Mouse (Mus musculus): ENCODE results near the gene M1ap. TPM values are rescaled to one million over a fixed set of nuclear protein-coding genes. Genes with fewer than 3 reads are reported as not detected.
A peak's percentile ranks its signal among the peaks of the same experiment; 100 is the strongest.

The M1ap gene
- polyA plus RNA-seq, 1 experiment from 2014 or later = 12.7 TPM

GRCm38 (mm10) chr6:83020836-83021593 is 74.3 kb downstream of the M1ap start:
- no peaks in the 10 kb centered on the region for H3K27me3 ChIP-seq (ENCODE audit: control insufficient read depth, insufficient read depth, low read depth, low read length)
- H3K4me2 ChIP-seq (ENCODE audit: low read depth, low read length) = peak overlapping the region; percentile 31; the same call in 1 of the 2 replicates
- 64% methylated on average over 4 of the region's 4 CpGs for WGBS (ENCODE audit: insufficient replicate concordance)
- H3K4me3 ChIP-seq (ENCODE audit: low read depth, low read length) = no peak overlapping the region
- peaks cover 81% of the 10 kb centered on the region for H3K4me1 ChIP-seq (ENCODE audit: control insufficient read depth, low read depth, low read length)
- H3K9me3 ChIP-seq (replicated peaks; ENCODE audit: control insufficient read depth, low read length) = no peaks in the 10 kb centered on the region
- peak overlapping the region; percentile 83 for H3K27ac ChIP-seq (ENCODE audit: low read length)
- ATAC-seq (ENCODE audit: low read depth) = no peak
- H3K36me3 ChIP-seq (ENCODE audit: control insufficient read depth, insufficient read depth) = no peaks in the 10 kb centered on the region
- H3K9ac ChIP-seq (ENCODE audit: low read depth, low read length) = peak overlapping the region; percentile 17; the same call in 1 of the 2 replicates

GRCm38 (mm10) chr6:83023008-83023407 is 76.3 kb downstream of the M1ap start:
- Histone ChIP-seq H3K9ac (ENCODE audit: low read depth, low read length) (0 out of 2 replicates have a peak overlapping the region, but pooled peaks have one; percentile 25), H3K27me3 (ENCODE audit: control insufficient read depth, insufficient read depth, low read depth, low read length) (no peaks in the 10 kb centered on the region), H3K27ac (ENCODE audit: low read length) (peak overlapping the region; percentile 83), H3K9me3 (replicated peaks; ENCODE audit: control insufficient read depth, low read length) (no peaks in the 10 kb centered on the region), H3K4me2 (ENCODE audit: low read depth, low read length) (peak overlapping the region; percentile 34), H3K4me1 (ENCODE audit: control insufficient read depth, low read depth, low read length) (peaks cover 71% of the 10 kb centered on the region), H3K4me3 (ENCODE audit: low read depth, low read length) (no peak overlapping the region), H3K36me3 (ENCODE audit: control insufficient read depth, insufficient read depth) (no peaks in the 10 kb centered on the region)
- peak; percentile 89 for ATAC-seq (ENCODE audit: low read depth)
- WGBS (ENCODE audit: insufficient replicate concordance) = 57% methylated on average over 9 of the region's 9 CpGs

GRCm38 (mm10) chr6:83023786-83024185 is 77.1 kb downstream of the M1ap start:
- Histone ChIP-seq H3K4me1 (ENCODE audit: control insufficient read depth, low read depth, low read length) (peaks cover 64% of the 10 kb centered on the region), H3K4me2 (ENCODE audit: low read depth, low read length) (no peak overlapping the region), H3K9me3 (replicated peaks; ENCODE audit: control insufficient read depth, low read length) (no peaks in the 10 kb centered on the region), H3K4me3 (ENCODE audit: low read depth, low read length) (no peak overlapping the region), H3K9ac (ENCODE audit: low read depth, low read length) (peak overlapping the region; percentile 3; the same call in 1 of the 2 replicates), H3K27ac (ENCODE audit: low read length) (peak overlapping the region; percentile 83), H3K36me3 (ENCODE audit: control insufficient read depth, insufficient read depth) (no peaks in the 10 kb centered on the region), H3K27me3 (ENCODE audit: control insufficient read depth, insufficient read depth, low read depth, low read length) (no peaks in the 10 kb centered on the region)
- WGBS (ENCODE audit: insufficient replicate concordance) = 94% methylated on average over 2 of the region's 2 CpGs
- no peak for ATAC-seq (ENCODE audit: low read depth)

DNA sequence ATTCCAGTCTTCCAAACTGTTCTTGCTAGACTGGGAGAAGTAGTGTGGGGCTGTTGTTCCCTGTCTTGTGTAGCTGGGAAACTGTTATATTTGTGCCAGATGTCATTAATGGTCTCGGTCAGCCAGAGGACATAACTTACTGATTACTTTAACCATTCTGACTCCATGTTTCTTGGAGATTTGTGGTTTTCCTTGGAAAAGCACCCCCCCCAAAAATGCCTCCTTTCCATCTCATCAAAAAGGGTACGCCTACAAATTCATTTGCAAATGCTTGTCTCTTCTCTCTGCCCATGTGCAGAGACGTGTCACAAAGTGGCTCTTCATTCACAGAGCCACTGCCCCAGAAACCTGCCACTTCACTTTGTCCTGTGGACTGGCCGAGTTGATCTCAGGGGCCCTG is 77.7 kb downstream of the M1ap start:
- Histone ChIP-seq H3K27ac (ENCODE audit: low read length) (peak overlapping the region; percentile 83), H3K4me3 (ENCODE audit: low read depth, low read length) (no peak overlapping the region), H3K36me3 (ENCODE audit: control insufficient read depth, insufficient read depth) (no peaks in the 10 kb centered on the region), H3K9ac (ENCODE audit: low read depth, low read length) (peak overlapping the region; percentile 3; the same call in 1 of the 2 replicates), H3K4me1 (ENCODE audit: control insufficient read depth, low read depth, low read length) (peaks cover 59% of the 10 kb centered on the region), H3K9me3 (replicated peaks; ENCODE audit: control insufficient read depth, low read length) (no peaks in the 10 kb centered on the region), H3K27me3 (ENCODE audit: control insufficient read depth, insufficient read depth, low read depth, low read length) (no peaks in the 10 kb centered on the region), H3K4me2 (ENCODE audit: low read depth, low read length) (no peak overlapping the region)
- no peak for ATAC-seq (ENCODE audit: low read depth)
- 50% methylated on average over 4 of the region's 4 CpGs for WGBS (ENCODE audit: insufficient replicate concordance)

GRCm38 (mm10) chr6:83025221-83025620 is 78.5 kb downstream of the M1ap start:
- H3K27ac ChIP-seq (ENCODE audit: low read length) = peak overlapping the region; percentile 1; the same call in 1 of the 2 replicates
- H3K9me3 ChIP-seq (replicated peaks; ENCODE audit: control insufficient read depth, low read length) = no peaks in the 10 kb centered on the region
- H3K27me3 ChIP-seq (ENCODE audit: control insufficient read depth, insufficient read depth, low read depth, low read length) = no peaks in the 10 kb centered on the region
- H3K4me3 ChIP-seq (ENCODE audit: low read depth, low read length) = no peak overlapping the region
- WGBS (ENCODE audit: insufficient replicate concordance) = 90% methylated on average over 4 of the region's 4 CpGs
- H3K36me3 ChIP-seq (ENCODE audit: control insufficient read depth, insufficient read depth) = no peaks in the 10 kb centered on the region
- no peak overlapping the region for H3K4me2 ChIP-seq (ENCODE audit: low read depth, low read length)
- no peak overlapping the region for H3K9ac ChIP-seq (ENCODE audit: low read depth, low read length)
- no peak for ATAC-seq (ENCODE audit: low read depth)
- peaks cover 51% of the 10 kb centered on the region for H3K4me1 ChIP-seq (ENCODE audit: control insufficient read depth, low read depth, low read length)

DNA sequence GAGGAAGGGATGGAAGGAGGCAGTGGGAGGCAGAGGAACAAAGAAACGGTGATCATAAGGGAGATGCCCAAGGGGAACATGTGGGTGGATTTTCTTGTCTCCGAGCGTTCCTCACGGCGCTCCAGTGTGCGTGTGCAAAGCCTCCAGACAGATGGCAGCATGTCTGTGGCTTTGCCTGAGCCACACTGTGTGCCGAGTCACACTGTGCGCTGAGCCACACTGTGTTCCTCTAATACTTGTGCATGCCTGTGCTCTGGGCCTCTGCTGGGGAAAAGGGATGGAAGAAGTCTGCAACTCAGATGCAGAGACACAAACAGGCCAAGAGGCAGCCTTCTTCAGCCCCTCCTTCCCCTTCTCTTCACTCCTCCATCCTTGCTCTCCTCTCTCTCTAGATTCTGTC is 80.6 kb downstream of the M1ap start:
- H3K4me3 ChIP-seq (ENCODE audit: low read depth, low read length) = no peak overlapping the region
- peaks cover 6% of the 10 kb centered on the region; the same call in 1 of the 2 replicates for H3K36me3 ChIP-seq (ENCODE audit: control insufficient read depth, insufficient read depth)
- H3K9ac ChIP-seq (ENCODE audit: low read depth, low read length) = no peak overlapping the region
- no peak overlapping the region for H3K4me2 ChIP-seq (ENCODE audit: low read depth, low read length)
- 77% methylated on average over 8 of the region's 8 CpGs for WGBS (ENCODE audit: insufficient replicate concordance)
- H3K4me1 ChIP-seq (ENCODE audit: control insufficient read depth, low read depth, low read length) = peaks cover 43% of the 10 kb centered on the region
- ATAC-seq (ENCODE audit: low read depth) = no peak
- 0 out of 2 replicates have a peak overlapping the region, but pooled peaks have one; percentile 9 for H3K27ac ChIP-seq (ENCODE audit: low read length)
- no peaks in the 10 kb centered on the region for H3K9me3 ChIP-seq (replicated peaks; ENCODE audit: control insufficient read depth, low read length)
- H3K27me3 ChIP-seq (ENCODE audit: control insufficient read depth, insufficient read depth, low read depth, low read length) = peaks cover 7% of the 10 kb centered on the region

- no peak overlapping the region for H3K4me3 ChIP-seq (ENCODE audit: low read depth, low read length)
These were observed 81.0 kb downstream of the M1ap start for GRCm38 (mm10) chr6:83027706-83028105.

GRCm38 (mm10) chr6:83029777-83030176 is 83.1 kb downstream of the M1ap start:
- WGBS (ENCODE audit: insufficient replicate concordance) = 67% methylated on average over 10 of the region's 10 CpGs
- no peak overlapping the region for H3K27ac ChIP-seq (ENCODE audit: low read length)
- H3K27me3 ChIP-seq (ENCODE audit: control insufficient read depth, insufficient read depth, low read depth, low read length) = peaks cover 7% of the 10 kb centered on the region

More at GRCm38 (mm10) chr6:83027706-83028105, 81.0 kb downstream of the M1ap start:
- peaks cover 7% of the 10 kb centered on the region for H3K27me3 ChIP-seq (ENCODE audit: control insufficient read depth, insufficient read depth, low read depth, low read length)
- H3K4me2 ChIP-seq (ENCODE audit: low read depth, low read length) = no peak overlapping the region
- peaks cover 42% of the 10 kb centered on the region for H3K4me1 ChIP-seq (ENCODE audit: control insufficient read depth, low read depth, low read length)
- H3K9me3 ChIP-seq (replicated peaks; ENCODE audit: control insufficient read depth, low read length) = no peaks in the 10 kb centered on the region
- H3K27ac ChIP-seq (ENCODE audit: low read length) = no peak overlapping the region
- H3K36me3 ChIP-seq (ENCODE audit: control insufficient read depth, insufficient read depth) = peaks cover 6% of the 10 kb centered on the region; the same call in 1 of the 2 replicates
- ATAC-seq (ENCODE audit: low read depth) = no peak
- WGBS (ENCODE audit: insufficient replicate concordance) = 49% methylated on average over 7 of the region's 9 CpGs
- H3K9ac ChIP-seq (ENCODE audit: low read depth, low read length) = no peak overlapping the region

GRCm38 (mm10) chr6:83031111-83031510 is 84.4 kb downstream of the M1ap start:
- Histone ChIP-seq H3K9me3 (replicated peaks; ENCODE audit: control insufficient read depth, low read length) (no peaks in the 10 kb centered on the region), H3K27me3 (ENCODE audit: control insufficient read depth, insufficient read depth, low read depth, low read length) (peaks cover 14% of the 10 kb centered on the region), H3K27ac (ENCODE audit: low read length) (no peak overlapping the region), H3K4me3 (ENCODE audit: low read depth, low read length) (no peak overlapping the region), H3K9ac (ENCODE audit: low read depth, low read length) (no peak overlapping the region), H3K36me3 (ENCODE audit: control insufficient read depth, insufficient read depth) (peaks cover 6% of the 10 kb centered on the region; the same call in 1 of the 2 replicates), H3K4me1 (ENCODE audit: control insufficient read depth, low read depth, low read length) (peaks cover 26% of the 10 kb centered on the region), H3K4me2 (ENCODE audit: low read depth, low read length) (no peak overlapping the region)
- no peak for ATAC-seq (ENCODE audit: low read depth)
- WGBS (ENCODE audit: insufficient replicate concordance) = 71% methylated on average over 7 of the region's 7 CpGs

More at GRCm38 (mm10) chr6:83029777-83030176, 83.1 kb downstream of the M1ap start:
- Histone ChIP-seq H3K4me3 (ENCODE audit: low read depth, low read length) (no peak overlapping the region), H3K9ac (ENCODE audit: low read depth, low read length) (no peak overlapping the region), H3K9me3 (replicated peaks; ENCODE audit: control insufficient read depth, low read length) (no peaks in the 10 kb centered on the region), H3K36me3 (ENCODE audit: control insufficient read depth, insufficient read depth) (peaks cover 6% of the 10 kb centered on the region; the same call in 1 of the 2 replicates), H3K4me1 (ENCODE audit: control insufficient read depth, low read depth, low read length) (peaks cover 30% of the 10 kb centered on the region), H3K4me2 (ENCODE audit: low read depth, low read length) (no peak overlapping the region)
- no peak for ATAC-seq (ENCODE audit: low read depth)

All from liver, embryonic 16.5 days (tissue).